Mouse (Mus musculus): ENCODE results near the gene Otud7b. TPM values are rescaled to one million over a fixed set of nuclear protein-coding genes. Genes with fewer than 3 reads are reported as not detected.

The Otud7b gene
- polyA plus RNA-seq, 1 experiment from 2014 or later = 8.8 TPM

Other genes starting within 250 kb of the Otud7b start
- gene Prpf3, start 248.6 kb upstream of the Otud7b start, polyA plus RNA-seq (2014; fragmentation: Nextera tagmentation; extraction: Ambion mirVana) = 65.3 and 69.6 TPM in 2 replicates
- gene Mrps21, start 233.0 kb upstream of the Otud7b start, polyA plus RNA-seq (2014; fragmentation: Nextera tagmentation; extraction: Ambion mirVana) = 343 and 356 TPM in 2 replicates
- gene Ciart, start 222.3 kb upstream of the Otud7b start, polyA plus RNA-seq (2014; fragmentation: Nextera tagmentation; extraction: Ambion mirVana) = 4.5 and 4.6 TPM in 2 replicates
- 8.5 and 8.9 TPM in 2 replicates for gene BC028528, start 212.5 kb upstream of the Otud7b start, polyA plus RNA-seq (2014; fragmentation: Nextera tagmentation; extraction: Ambion mirVana)
- 32.5 and 34.3 TPM in 2 replicates for gene Aph1a, start 210.6 kb upstream of the Otud7b start, polyA plus RNA-seq (2014; fragmentation: Nextera tagmentation; extraction: Ambion mirVana)
- gene Car14, start 199.8 kb upstream of the Otud7b start, polyA plus RNA-seq (2014; fragmentation: Nextera tagmentation; extraction: Ambion mirVana) = 32.1 and 33.4 TPM in 2 replicates
- gene Anp32e, start 175.3 kb upstream of the Otud7b start, polyA plus RNA-seq (2014; fragmentation: Nextera tagmentation; extraction: Ambion mirVana) = 149 and 151 TPM in 2 replicates
- gene Plekho1, start 108.5 kb upstream of the Otud7b start, polyA plus RNA-seq (2014; fragmentation: Nextera tagmentation; extraction: Ambion mirVana) = 62.9 and 70.7 TPM in 2 replicates
- gene Vps45, start 46.1 kb upstream of the Otud7b start, polyA plus RNA-seq (2014; fragmentation: Nextera tagmentation; extraction: Ambion mirVana) = 24.7 and 29.5 TPM in 2 replicates
- gene Mtmr11, start 57.5 kb downstream of the Otud7b start, polyA plus RNA-seq (2014; fragmentation: Nextera tagmentation; extraction: Ambion mirVana) = 10.5 and 12.8 TPM in 2 replicates
- gene Sf3b4, start 67.8 kb downstream of the Otud7b start, polyA plus RNA-seq (2014; fragmentation: Nextera tagmentation; extraction: Ambion mirVana) = 187 and 216 TPM in 2 replicates
- gene Sv2a, start 76.6 kb downstream of the Otud7b start, polyA plus RNA-seq (2014; fragmentation: Nextera tagmentation; extraction: Ambion mirVana) = 9.4 and 10.3 TPM in 2 replicates
- gene Bola1, start 115.2 kb downstream of the Otud7b start, polyA plus RNA-seq (2014; fragmentation: Nextera tagmentation; extraction: Ambion mirVana) = 70.4 and 83.9 TPM in 2 replicates
- 0.86 and 1.7 TPM in 2 replicates for gene Hist2h2ab, start 115.3 kb downstream of the Otud7b start, polyA plus RNA-seq (2014; fragmentation: Nextera tagmentation; extraction: Ambion mirVana)
- gene Hist2h2ac, start 116.4 kb downstream of the Otud7b start, polyA plus RNA-seq (2014; fragmentation: Nextera tagmentation; extraction: Ambion mirVana) = 12.7 and 16.0 TPM in 2 replicates
- 14.0 and 15.0 TPM in 2 replicates for gene Hist2h2be, start 116.6 kb downstream of the Otud7b start, polyA plus RNA-seq (2014; fragmentation: Nextera tagmentation; extraction: Ambion mirVana)
- 10.6 and 13.8 TPM in 2 replicates for gene Hist2h3c2, start 134.6 kb downstream of the Otud7b start, polyA plus RNA-seq (2014; fragmentation: Nextera tagmentation; extraction: Ambion mirVana)
- 50.9 and 55.2 TPM in 2 replicates for gene Hist2h2aa2, start 135.7 kb downstream of the Otud7b start, polyA plus RNA-seq (2014; fragmentation: Nextera tagmentation; extraction: Ambion mirVana)
- gene Hist2h2aa1, start 141.0 kb downstream of the Otud7b start, polyA plus RNA-seq (2014; fragmentation: Nextera tagmentation; extraction: Ambion mirVana) = 16.3 and 17.4 TPM in 2 replicates
- 1.1 and 2.7 TPM in 2 replicates for gene Hist2h3c1, start 142.2 kb downstream of the Otud7b start, polyA plus RNA-seq (2014; fragmentation: Nextera tagmentation; extraction: Ambion mirVana)
- 5.0 and 5.4 TPM in 2 replicates for gene Hist2h4, start 158.8 kb downstream of the Otud7b start, polyA plus RNA-seq (2014; fragmentation: Nextera tagmentation; extraction: Ambion mirVana)
- 94.4 and 97.1 TPM in 2 replicates for gene Hist2h3b, start 164.1 kb downstream of the Otud7b start, polyA plus RNA-seq (2014; fragmentation: Nextera tagmentation; extraction: Ambion mirVana)
- gene Hist2h2bb, start 165.2 kb downstream of the Otud7b start, polyA plus RNA-seq (2014; fragmentation: Nextera tagmentation; extraction: Ambion mirVana) = 18.3 and 26.8 TPM in 2 replicates
- gene Fcgr1, start 189.4 kb downstream of the Otud7b start, polyA plus RNA-seq (2014; fragmentation: Nextera tagmentation; extraction: Ambion mirVana) = 1.7 and 2.1 TPM in 2 replicates